Mouse (Mus musculus) embryonic facial prominence, embryonic 10.5 days (tissue): ENCODE results near the gene Nfkbil1. TPM values are rescaled to one million over a fixed set of nuclear protein-coding genes. Genes with fewer than 3 reads are reported as not detected.

Experiments used
- DNase-seq: peaks from one replicate; pipeline ENCODE4 v3.0.0-alpha.2; 2017; ENCODE audit warnings: low spot score
- H3K27ac ChIP-seq: fragments of 300-500 bp; sonication (generic); replicated peaks from 2 replicates; pipeline ENCODE4 v1.5.1; 2016; ENCODE audit warnings: mild to moderate bottlenecking
- H3K27me3 ChIP-seq: fragments of 300-500 bp; sonication (generic); replicated peaks from 2 replicates; pipeline ENCODE4 v1.6.1; 2016; ENCODE audit warnings: low read depth, mild to moderate bottlenecking; ENCODE audit not compliant: poor library complexity, severe bottlenecking
- H3K36me3 ChIP-seq: fragments of 300-500 bp; sonication (generic); replicated peaks from 2 replicates; pipeline ENCODE4 v1.6.1; 2016; ENCODE audit warnings: mild to moderate bottlenecking, moderate library complexity
- H3K4me1 ChIP-seq: fragments of 300-500 bp; sonication (generic); 2 replicates; pipeline ENCODE4 v1.6.1; 2016
- H3K4me3 ChIP-seq: fragments of 300-500 bp; sonication (generic); 2 replicates; pipeline ENCODE4 v1.5.1; 2016; ENCODE audit warnings: mild to moderate bottlenecking, moderate library complexity
- H3K9me3 ChIP-seq: fragments of 300-500 bp; sonication (generic); 2 replicates; pipeline ENCODE4 v1.6.1; 2016; ENCODE audit warnings: mild to moderate bottlenecking
- WGBS: fragments of 180-500 bp; shearing (Covaris S2); methylation state at CpG from one replicate; pipeline ENCODE4 v1.1.7; 2016; 5-methylcytosine and 5-hydroxymethylcytosine counted together
- microRNA-seq: library from miRNA; unstranded; fragments of <30 nt; microRNA quantifications from one replicate; pipeline ENCODE4, GENCODE M21; 2017
- polyA plus RNA-seq: library from polyadenylated mRNA; unstranded; fragments of >200 nt; fragmentation: Nextera tagmentation; extraction: Ambion mirVana; gene quantifications from 2 replicates; pipeline ENCODE4 v1.2.1, GENCODE M21; 2016

Nfkbil1 gene
- polyA plus RNA-seq, 1 experiment from 2014 or later = 9.3 TPM

- peaks cover 3% of the 10 kb centered on the region; the same call in 1 of the 2 replicates for H3K4me1 ChIP-seq
- WGBS = 85% methylated on average over 3 of the region's 3 CpGs
- H3K4me3 ChIP-seq = no peak overlapping the region
- no peaks in the 10 kb centered on the region for H3K27me3 ChIP-seq
- no peaks in the 10 kb centered on the region for H3K9me3 ChIP-seq
- DNase-seq = no peak
- no peak overlapping the region; the same call in 1 of the 2 replicates for H3K27ac ChIP-seq
- H3K36me3 ChIP-seq = no peaks in the 10 kb centered on the region
Observed at GRCm38 (mm10) chr17:35173329-35173728, 62.3 kb downstream of the Nfkbil1 start.

- no peaks in the 10 kb centered on the region for H3K36me3 ChIP-seq
- no peaks in the 10 kb centered on the region for H3K27me3 ChIP-seq
- no peaks in the 10 kb centered on the region for H3K9me3 ChIP-seq
- peaks cover 3% of the 10 kb centered on the region; the same call in 1 of the 2 replicates for H3K4me1 ChIP-seq
- WGBS = 77% methylated on average over 11 of the region's 11 CpGs
- H3K4me3 ChIP-seq = 0 out of 2 replicates have a peak overlapping the region, but pooled peaks have one; percentile 13
- H3K27ac ChIP-seq = no peak overlapping the region
- DNase-seq = no peak
Observed at GRCm38 (mm10) chr17:35172445-35173234, 63.0 kb downstream of the Nfkbil1 start.

Small RNA genes within 50 kb of the gene (microRNA-seq; reads per million reads assigned to microRNA genes)
- gene Mir6973a (not detected), gene Mir6974 (not detected), gene Mir6975 (3.4 reads per million, percentile 4 among the genes with 10 or more reads in this experiment), gene Mir8094 (not detected)

Other genes with a start within 250 kb of the Nfkbil1 start
- gene Vars, start 234.8 kb downstream of the Nfkbil1 start, polyA plus RNA-seq = 197 and 223 TPM in 2 replicates
- gene Vwa7, start 219.2 kb downstream of the Nfkbil1 start, polyA plus RNA-seq = 0.18 and 0.21 TPM in 2 replicates
- 4.2 and 5.6 TPM in 2 replicates for gene Sapcd1, start 207.8 kb downstream of the Nfkbil1 start, polyA plus RNA-seq
- 3.9 and 4.4 TPM in 2 replicates for gene Msh5, start 189.0 kb downstream of the Nfkbil1 start, polyA plus RNA-seq
- gene Clic1, start 185.8 kb downstream of the Nfkbil1 start, polyA plus RNA-seq = 190 and 191 TPM in 2 replicates
- gene Ddah2, start 176.8 kb downstream of the Nfkbil1 start, polyA plus RNA-seq = 482 and 503 TPM in 2 replicates
- gene Ly6g6c, start 170.4 kb downstream of the Nfkbil1 start, polyA plus RNA-seq = 0.31 and 0.35 TPM in 2 replicates
- 0.52 and 0.93 TPM in 2 replicates for gene Mpig6b, start 169.6 kb downstream of the Nfkbil1 start, polyA plus RNA-seq
- gene Ly6g6e, start 158.9 kb downstream of the Nfkbil1 start, polyA plus RNA-seq = 0.83 and 1.00 TPM in 2 replicates
- 1.3 TPM in 1 of 2 replicates, not detected in the other for gene Ly6g6d, start 157.7 kb downstream of the Nfkbil1 start, polyA plus RNA-seq
- 0.51 and 0.62 TPM in 2 replicates for gene Ly6g6f, start 150.2 kb downstream of the Nfkbil1 start, polyA plus RNA-seq
- gene Abhd16a, start 146.5 kb downstream of the Nfkbil1 start, polyA plus RNA-seq = 59.4 and 60.0 TPM in 2 replicates
- gene Ly6g5c, start 127.5 kb downstream of the Nfkbil1 start, polyA plus RNA-seq = not detected in 2 replicates
- gene Ly6g5b, start 120.4 kb downstream of the Nfkbil1 start, polyA plus RNA-seq = 1.5 and 1.6 TPM in 2 replicates
- 32.5 and 33.3 TPM in 2 replicates for gene Gpank1, start 114.3 kb downstream of the Nfkbil1 start, polyA plus RNA-seq
- 283 and 288 TPM in 2 replicates for gene Csnk2b, start 113.7 kb downstream of the Nfkbil1 start, polyA plus RNA-seq
- 9.6 and 9.7 TPM in 2 replicates for gene D17H6S53E, start 109.4 kb downstream of the Nfkbil1 start, polyA plus RNA-seq
- 0.40 and 0.69 TPM in 2 replicates for gene Apom, start 103.7 kb downstream of the Nfkbil1 start, polyA plus RNA-seq
- 73.8 and 77.8 TPM in 2 replicates for gene Bag6, start 100.6 kb downstream of the Nfkbil1 start, polyA plus RNA-seq
- 203 and 205 TPM in 2 replicates for gene Prrc2a, start 70.9 kb downstream of the Nfkbil1 start, polyA plus RNA-seq
- 2.9 and 3.9 TPM in 2 replicates for gene Aif1, start 59.7 kb downstream of the Nfkbil1 start, polyA plus RNA-seq
- gene Lst1, start 47.4 kb downstream of the Nfkbil1 start, polyA plus RNA-seq = 2.6 and 6.9 TPM in 2 replicates
- 0.16 and 0.34 TPM in 2 replicates for gene Ltb, start 41.4 kb downstream of the Nfkbil1 start, polyA plus RNA-seq
- gene Tnf, start 33.8 kb downstream of the Nfkbil1 start, polyA plus RNA-seq = not detected in 2 replicates
- gene Lta, start 30.4 kb downstream of the Nfkbil1 start, polyA plus RNA-seq = not detected in 2 replicates
- gene Gm16181, start 15.0 kb downstream of the Nfkbil1 start, polyA plus RNA-seq = 0.33 and 0.40 TPM in 2 replicates
- 5.2 and 5.6 TPM in 2 replicates for gene Atp6v1g2, start 2.1 kb downstream of the Nfkbil1 start, polyA plus RNA-seq
- 726 and 735 TPM in 2 replicates for gene Ddx39b, start 6.0 kb upstream of the Nfkbil1 start, polyA plus RNA-seq
- 30.3 and 32.9 TPM in 2 replicates for gene H2-D1, start 26.9 kb upstream of the Nfkbil1 start, polyA plus RNA-seq
- not detected in 2 replicates for gene H2-Q1, start 84.6 kb upstream of the Nfkbil1 start, polyA plus RNA-seq
- 0.75 and 0.88 TPM in 2 replicates for gene H2-Q2, start 106.5 kb upstream of the Nfkbil1 start, polyA plus RNA-seq
- 1.5 and 1.6 TPM in 2 replicates for gene H2-Q4, start 143.8 kb upstream of the Nfkbil1 start, polyA plus RNA-seq
- 1.5 and 1.6 TPM in 2 replicates for gene H2-Q6, start 189.1 kb upstream of the Nfkbil1 start, polyA plus RNA-seq
- 12.2 and 12.9 TPM in 2 replicates for gene H2-Q7, start 203.4 kb upstream of the Nfkbil1 start, polyA plus RNA-seq
- gene H2-Q10, start 234.3 kb upstream of the Nfkbil1 start, polyA plus RNA-seq = 0.39 and 0.57 TPM in 2 replicates